Mouse (Mus musculus) v-Abl transformed pro-B cells (cell line): ENCODE data around the gene Eps8l1.

Source experiments
- in situ Hi-C, 2 experiments: fragments of 400-800 bp; cut with MboI; formaldehyde crosslinking; loops; one replicate each; pipeline ENCODE4 v1.15.1; 2025; ENCODE audit not compliant: unreplicated experiment in 2 of 2

Eps8l1 gene

DNA sequence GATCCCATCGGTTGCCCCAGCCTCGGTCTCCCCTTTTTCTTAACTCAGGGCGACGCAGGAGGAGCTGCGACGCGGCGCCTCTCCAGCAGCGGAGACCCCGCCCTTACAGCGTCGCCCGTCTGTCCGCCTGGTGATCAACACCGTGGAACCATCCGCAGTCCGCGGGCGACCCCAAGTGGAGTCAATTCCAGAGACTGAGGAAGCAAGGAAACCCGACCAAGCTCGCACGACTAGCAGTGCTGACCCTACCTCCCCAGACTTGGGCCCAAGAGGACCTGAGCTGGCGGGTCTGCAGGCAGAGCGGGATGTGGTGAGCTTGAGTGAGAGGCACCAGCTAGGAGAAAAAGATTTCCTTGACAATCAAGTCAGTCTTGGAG, 10.7 kb downstream of the Eps8l1 start:
- in situ Hi-C loops: no loop called here

DNA sequence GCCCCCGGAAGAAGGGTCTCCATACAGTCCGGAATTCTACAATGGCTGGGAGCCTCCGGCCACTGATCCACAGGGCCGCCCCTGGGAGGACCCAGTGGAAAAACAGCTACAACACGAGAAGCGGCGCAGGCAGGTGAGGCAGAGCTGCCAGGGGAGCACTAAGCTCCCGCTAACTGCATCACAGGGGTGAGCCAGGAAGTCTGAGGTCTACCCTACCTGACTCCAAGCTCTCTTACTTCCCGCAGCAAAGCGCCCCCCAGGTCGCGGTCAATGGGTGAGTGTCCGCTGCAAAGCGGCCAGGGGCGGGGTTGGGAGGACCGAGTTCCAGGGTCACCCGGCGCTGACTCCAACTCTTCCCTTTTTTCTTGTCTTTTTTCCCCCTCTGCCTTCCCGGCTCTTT, 13.5 kb downstream of the Eps8l1 start:
- in situ Hi-C loops: no loop called here

DNA sequence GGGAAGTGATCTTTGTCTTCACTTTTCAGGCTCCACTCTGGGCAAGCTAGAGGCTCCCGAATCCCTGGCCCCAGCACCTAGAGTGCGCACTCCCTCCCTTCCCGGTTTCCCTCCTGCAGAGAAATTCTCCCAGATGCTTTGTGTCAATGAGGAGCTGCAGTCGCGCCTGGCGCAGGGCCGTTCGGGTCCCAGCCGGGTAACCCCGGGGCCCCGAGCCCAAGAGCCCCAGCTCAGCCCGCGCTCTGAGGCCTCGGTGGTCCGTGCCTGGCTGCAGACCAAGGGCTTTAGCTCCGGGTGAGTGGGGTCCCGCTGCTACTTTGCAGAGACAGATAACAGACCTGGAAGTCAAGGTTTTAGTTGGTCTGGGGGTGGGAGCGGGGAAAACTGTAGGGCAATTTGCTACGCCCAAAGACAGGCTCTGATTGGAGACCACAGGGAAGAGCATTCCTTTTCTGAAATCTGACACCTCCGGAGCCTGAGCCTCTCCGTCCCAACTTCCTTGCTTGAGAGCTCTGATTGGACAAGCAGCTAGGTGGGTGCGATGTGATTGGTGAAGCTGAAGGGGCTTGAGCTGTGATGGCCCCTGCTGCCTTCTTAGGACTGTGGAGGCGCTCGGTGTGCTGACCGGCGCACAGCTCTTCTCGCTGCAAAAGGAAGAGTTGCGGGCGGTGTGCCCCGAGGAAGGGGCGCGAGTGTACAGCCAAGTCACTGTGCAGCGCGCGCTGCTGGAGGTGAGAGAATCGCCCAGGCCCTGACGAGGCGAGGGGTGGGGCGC, 17.7 kb downstream of the Eps8l1 start:
- in situ Hi-C loops: no loop called here

DNA sequence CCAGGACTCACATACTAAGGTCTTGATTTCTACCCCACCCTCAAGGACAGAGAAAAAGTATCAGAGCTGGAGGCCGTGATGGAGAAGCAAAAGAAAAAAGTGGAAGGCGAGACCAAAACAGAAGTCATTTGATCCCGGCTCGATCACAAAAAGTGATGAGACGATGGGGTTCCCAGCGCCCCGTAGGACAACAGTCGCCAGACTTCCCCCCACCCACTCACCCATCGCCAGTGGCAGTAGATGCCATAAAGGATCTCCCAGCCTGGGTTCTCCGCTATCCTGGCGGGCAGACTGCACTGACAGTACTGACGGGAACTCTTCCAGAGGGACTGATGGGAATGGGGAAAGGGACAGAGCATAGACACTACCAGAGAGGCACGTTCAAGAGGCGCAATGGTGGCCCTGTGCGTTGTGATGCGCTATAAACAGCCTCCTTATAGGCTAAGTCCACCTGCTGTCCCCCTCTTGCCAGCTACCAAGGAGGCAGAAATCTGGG, 18.4 kb downstream of the Eps8l1 start:
- in situ Hi-C loops: no loop called here

DNA sequence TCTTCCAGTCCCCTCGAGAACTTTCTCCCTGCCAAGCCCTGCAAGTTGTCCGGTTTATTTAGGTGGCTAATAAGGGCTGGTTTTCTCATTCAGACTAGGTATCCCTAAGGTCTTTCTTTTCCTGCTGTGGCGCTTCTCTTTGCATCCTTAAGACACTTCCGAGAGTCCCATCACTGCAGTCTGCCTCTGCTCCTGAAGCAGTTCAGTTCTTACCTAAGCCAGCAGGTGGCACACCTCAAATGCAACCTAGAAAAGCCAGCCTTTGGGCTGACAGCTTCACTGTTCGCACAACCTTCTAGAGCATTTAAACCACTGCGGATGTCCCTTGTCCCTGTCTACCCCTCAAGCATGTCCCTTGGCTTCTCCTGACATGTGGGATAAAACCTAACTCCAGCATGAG, 19.2 kb downstream of the Eps8l1 start:
- in situ Hi-C loops: no loop called here

DNA sequence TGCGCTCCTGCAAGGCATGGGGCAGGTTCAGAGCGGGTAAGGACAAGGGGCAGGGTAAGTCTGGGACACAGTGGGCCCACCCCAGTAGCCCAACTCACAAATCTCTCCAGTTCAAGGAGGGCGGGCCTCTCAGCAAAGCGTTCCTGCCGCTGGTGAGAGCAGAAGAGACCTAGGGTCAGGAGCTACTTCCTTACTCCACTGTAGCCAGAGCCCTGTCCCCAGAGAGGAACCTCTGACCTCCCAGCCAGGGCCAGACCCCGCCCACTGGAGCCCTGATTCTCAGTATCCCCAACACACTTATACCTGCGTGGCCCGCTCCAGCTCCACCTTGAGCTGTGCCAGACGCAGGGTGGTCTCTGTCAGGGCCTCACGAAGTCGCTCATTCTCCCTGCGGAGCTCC, 21.8 kb downstream of the Eps8l1 start:
- in situ Hi-C loops: no loop called here

DNA sequence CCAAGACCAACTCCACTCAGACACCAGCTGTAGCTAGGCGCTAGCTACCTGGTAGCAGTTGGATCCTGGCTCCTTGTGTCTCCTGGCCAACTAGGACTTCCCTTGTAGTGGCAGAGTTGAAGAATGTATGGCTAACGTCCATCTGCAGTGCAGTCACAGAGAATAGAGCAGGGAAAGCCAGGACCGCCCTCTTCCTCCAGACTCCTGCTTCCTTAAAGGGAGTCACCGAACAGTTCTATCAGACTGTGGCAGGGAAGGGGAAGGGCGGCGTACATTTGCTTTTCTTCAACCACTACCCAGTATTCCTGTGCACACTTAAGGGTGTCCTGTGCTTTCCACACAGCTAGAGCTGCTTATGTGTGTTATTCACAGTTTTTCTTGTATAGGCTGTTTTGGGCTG, 30.8 kb downstream of the Eps8l1 start:
- in situ Hi-C loops: no loop called here

DNA sequence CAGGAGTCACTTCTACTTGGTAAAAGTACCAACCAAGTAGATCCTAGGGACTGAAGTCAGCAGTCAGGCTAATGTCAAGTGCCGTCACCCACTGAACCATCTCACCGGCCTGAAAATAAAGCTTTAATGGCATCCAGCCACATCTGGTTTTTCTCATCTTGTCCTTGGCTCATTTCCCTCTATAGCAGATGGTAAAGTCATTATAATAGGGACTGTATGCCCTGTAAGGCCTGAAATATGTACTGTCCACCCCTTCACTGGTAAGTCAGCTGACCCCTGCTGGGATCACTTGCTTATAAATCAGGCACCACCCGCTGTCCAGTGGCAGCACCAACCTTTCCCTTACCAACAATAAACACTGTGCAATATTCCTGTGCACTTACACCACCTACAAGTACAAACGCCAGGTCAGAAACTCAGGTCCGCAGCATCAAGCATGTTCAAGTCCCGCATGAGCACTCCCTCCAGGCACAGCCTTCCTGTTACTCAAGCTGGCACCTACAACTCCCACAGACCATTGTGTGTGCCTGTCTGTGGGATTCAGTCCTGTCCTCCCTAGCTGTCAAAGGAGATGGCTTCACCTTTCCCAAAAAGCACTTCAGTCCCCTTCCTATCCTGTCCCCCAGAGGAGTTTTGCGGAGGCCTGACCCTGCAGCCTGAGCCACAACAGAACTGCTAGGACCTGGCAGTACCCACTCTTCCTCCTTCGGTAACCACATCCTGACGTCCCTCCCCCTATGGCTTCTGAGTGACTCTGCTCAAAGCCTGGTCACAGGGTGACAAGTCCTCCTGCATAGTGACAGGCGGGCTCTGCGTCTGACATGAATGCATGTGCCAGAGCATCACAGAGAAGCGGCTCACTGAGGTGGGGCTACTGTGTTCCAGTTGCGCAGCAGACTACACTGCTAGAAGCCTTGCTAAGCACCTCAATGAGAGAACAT, 32.1 kb downstream of the Eps8l1 start:
- in situ Hi-C loops: no loop called here

DNA sequence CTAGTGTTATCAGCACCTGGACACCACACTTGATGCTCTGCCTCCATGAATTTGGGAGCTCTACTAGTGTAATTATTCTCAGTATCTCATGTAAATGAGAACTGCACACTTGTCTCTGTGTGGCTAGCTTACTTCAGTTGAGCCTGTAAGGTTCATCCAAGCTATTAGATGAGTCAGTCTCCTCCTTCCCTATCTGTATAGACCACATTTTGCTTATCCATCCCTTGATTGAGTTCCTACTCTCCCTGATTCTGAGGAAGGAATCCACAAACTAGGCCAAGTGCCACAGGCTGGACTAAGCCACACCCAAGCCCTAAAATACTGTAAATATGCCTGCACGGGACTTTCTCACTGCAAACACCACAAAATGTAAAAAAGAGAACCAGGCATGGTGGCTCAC, 33.5 kb downstream of the Eps8l1 start:
- in situ Hi-C loops: no loop called here

DNA sequence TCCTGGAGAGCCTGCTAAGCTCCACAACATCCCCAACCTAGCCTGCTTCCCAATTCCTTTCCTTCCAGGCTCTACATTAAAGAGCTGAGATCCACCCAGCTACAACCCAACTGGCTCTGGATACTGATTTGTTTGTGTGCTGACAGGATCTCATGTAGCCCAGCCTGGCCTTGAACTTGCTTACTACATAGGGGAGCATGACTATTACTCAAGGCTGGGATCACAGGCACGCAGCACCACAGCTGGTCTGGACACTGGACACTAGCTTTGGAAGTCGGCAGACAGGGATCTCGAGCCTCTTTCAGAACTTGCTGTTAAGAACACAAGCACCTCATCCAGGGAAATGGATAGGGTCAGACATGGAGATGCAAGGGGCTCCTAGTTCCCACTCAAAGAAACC, 36.0 kb downstream of the Eps8l1 start:
- in situ Hi-C loops: no loop called here

DNA sequence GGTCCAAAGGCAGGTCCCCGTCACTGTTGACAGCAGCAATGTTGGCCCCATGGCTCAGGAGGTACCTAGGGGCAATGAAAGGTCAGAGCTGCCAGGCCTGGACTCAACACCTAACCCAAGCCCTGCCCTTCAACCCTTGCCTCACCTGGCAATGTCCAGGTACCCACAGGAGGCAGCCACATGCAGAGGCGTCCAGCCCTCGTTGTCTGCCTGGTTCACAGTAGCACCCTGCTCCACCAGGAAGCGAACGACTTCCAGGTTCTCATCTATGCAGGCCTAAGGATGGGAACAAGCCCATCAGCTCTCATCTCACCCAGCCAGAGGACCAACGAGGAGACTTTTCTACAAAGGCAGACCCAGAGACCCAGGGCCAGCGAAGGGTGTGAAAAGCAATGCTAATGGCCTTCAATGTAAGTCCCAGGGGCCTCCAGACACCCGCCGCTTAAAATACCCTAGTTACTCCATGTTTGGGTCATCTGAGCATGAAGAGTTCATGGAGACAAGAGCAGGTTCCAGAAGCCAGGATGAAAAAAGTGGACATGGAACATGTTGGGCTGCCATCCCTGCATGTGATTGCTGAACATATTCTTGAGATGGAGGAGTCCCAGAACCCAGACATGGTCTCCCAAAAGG, 36.9 kb downstream of the Eps8l1 start:
- in situ Hi-C loops: no loop called here

DNA sequence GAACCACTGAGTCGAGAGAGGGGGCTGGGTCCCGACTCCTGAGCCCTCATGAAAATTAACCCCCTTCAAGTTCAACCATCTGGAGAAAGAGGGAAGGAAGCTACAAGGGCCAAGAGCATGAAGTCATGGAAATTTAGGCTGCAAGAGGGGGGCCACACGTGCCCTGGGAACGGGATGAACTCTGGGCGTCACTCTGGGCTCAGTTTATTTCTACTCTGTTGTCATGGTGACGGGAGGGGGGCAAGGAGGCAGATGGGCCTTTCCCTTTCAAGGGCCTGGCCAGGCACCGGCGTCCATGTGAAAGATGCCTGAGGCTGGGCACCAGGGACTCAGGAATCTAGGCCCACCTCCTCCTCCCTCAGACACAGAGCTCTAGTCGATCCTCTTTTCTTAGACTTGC, 37.8 kb downstream of the Eps8l1 start:
- in situ Hi-C loops: no loop called here

DNA sequence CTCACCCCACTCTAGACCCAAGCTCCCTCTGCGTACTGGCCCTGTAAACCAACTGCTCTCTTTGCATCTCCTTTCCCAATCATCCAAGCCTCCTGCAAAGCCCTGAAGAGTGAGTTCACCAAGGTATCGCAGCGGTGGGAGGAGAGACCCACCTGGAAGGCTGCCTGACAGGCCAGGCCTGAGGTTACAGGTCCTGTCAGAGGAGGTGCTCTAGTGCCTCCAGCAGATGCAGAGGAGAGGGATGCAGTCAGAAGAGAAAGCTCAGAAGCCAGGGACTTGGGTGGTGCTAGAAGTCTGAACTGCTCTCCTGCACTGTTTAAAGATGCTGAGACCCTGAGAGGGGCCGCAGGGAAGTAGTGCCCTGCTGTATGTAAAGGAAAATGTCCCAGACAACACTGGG, 38.6 kb downstream of the Eps8l1 start:
- in situ Hi-C loops: no loop called here

DNA sequence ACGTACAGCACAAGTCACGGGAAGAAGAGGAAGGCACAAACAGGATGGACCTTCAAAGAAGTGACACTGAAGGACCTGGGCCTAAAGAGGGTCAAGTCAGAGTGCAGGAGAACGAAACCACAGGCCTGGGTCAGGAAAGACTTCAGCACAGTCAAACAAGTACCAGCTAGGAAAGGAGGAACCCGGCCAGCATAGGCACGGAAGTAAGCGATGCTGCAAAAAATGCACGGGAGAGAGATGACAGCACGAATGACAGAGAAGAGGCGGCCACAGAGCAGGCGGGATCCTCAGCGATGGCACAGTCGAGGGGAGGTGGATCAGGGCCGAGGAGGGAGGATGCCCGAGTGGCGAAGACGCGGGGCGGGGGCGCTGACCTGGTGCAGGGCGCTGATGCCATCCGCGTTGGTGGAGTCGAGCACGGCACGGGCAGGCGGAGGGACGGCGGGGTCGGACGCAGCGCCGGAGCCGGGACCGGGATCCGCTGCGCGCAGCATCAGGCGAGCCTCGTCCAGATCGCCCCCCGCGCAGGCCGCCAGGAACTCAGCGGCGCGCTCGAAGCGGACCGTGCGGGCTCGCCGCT, 40.5 kb downstream of the Eps8l1 start:
- in situ Hi-C loops: loop anchor here (10.0 to 25.0 kb wide), 2 partner anchors 796 to 814 kb away; partner anchors contain the start of genes Mboat7 (in 1 of the 2), Rps9 (in 1 of the 2), Tmc4 (in 1 of the 2) and Tsen34 (in 1 of the 2)

DNA sequence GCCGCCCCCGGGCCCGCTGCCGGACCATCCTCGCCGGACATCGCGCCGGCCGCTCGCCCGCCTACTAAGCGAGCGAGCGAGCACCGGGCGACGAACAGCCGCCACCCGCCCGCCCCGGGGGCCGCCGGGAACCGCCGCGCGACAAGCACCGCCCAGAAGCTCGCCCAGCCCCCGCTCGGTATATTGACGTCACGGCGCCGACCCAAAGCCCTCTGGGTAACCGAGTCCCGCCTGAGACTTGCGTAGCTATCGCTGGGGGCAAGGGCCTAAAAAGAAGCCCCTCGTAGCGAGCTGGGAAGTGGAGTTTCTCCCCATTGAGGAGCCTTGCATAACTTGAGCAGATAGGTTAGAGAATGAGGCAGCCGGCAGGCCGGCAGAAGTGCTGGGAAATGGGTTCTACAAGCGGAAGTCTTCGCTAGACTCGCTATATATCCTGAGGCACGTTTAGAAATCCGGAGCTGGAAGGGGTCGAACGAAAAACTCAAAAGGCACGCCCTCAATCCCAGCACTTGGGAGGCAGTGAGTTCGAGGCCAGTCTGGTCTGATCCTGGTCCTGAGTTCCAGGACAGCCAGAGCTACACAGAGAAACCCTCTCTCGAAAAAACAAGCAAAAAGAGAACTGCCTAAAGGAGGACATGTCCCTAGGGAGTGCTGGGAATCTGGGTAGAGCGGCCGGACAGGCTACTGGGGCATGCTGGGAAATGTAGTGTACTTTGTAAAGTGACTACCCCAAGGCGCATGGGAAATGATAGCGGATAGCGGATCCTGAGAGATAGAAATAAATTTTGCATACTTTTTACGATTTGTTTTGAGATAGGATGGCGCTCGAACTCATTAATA, 41.3 kb downstream of the Eps8l1 start, which contains the start of gene Ppp1r12c:
Gene Ppp1r12c (minus strand): TSS at position 123 of the 840 bp plus-strand sequence.
- in situ Hi-C loops: loop anchor here (10.0 to 25.0 kb wide), 2 partner anchors 797 to 814 kb away; partner anchors contain the start of genes Mboat7 (in 1 of the 2), Rps9 (in 1 of the 2), Tmc4 (in 1 of the 2) and Tsen34 (in 1 of the 2)

DNA sequence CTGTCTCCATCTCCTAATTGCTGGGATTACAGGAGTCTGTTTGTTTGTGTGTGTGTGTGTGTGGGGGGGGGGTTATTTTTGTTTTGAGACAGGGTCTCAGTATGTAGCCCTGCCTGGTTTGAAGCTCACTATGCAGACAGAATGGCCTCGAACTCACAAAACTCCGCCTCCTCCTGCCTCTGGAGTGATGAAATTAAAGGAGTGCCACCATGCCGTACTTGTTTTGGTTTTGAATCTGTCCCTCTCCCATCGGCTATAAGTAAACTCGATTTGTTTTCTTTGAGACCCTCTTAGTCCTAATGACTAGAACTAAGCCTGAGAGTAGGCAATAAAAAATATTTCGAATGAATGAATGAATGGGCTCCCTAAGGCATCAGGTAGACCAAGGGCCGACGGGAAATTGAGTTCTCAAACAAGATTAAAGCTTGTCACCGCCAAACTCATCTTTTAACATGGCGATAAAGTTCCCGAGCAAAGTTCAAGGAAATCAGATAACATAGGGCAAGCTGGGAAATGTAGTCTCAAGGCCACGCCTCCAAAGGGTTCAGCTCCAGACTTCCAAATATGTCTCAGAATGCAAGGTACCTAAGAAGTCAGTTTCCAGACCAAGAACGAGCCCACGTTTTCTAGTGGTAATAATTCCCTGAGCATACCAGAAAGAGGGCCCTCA, 42.1 kb downstream of the Eps8l1 start:
- in situ Hi-C loops: loop anchor here (10.0 to 25.0 kb wide), 2 partner anchors 798 to 815 kb away; partner anchors contain the start of genes Mboat7 (in 1 of the 2), Rps9 (in 1 of the 2), Tmc4 (in 1 of the 2) and Tsen34 (in 1 of the 2)

DNA sequence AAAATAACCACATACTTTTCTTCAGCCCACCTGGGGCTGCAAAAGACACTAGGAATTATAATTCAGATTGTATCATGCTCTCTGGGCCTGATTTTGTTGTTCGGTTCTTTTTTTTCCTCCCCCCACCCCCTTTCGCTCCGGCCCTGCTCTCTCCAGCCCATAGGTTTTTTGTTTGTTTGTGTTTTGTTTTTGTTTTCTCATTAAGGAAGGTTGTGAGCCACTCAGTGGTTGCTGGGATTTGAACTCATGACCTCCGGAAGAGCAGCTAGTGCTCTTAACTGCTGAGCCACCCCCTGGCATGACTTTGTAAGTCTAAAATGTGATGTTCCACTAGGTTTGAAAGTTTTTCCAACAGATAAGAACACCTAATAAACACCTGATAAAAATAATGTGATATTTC, 42.6 kb downstream of the Eps8l1 start:
- in situ Hi-C loops: loop anchor here (10.0 to 25.0 kb wide), 2 partner anchors 798 to 816 kb away; partner anchors contain the start of genes Mboat7 (in 1 of the 2), Rps9 (in 1 of the 2), Tmc4 (in 1 of the 2) and Tsen34 (in 1 of the 2)

DNA sequence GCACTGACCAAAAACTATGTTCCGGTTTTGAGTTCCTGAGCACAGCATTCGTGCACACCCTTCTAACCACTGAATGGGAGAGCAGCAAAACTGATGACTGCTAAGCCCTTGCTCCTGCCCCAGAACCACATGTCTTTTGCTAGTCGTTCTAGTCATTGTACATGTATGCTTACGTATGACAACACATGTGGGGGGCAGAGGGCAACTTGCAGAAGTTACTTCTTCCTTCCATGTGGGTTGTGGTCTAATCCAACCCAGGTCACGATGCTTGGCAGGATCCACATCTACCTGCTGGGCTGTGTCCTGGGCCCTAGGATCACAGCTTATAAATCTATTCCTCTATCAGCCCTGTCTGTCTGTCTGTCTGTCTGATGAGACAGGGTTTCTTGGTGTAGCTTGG, 43.4 kb downstream of the Eps8l1 start:
- in situ Hi-C loops: loop anchor here (10.0 to 25.0 kb wide), 2 partner anchors 799 to 817 kb away; partner anchors contain the start of genes Mboat7 (in 1 of the 2), Rps9 (in 1 of the 2), Tmc4 (in 1 of the 2) and Tsen34 (in 1 of the 2)
